Mouse (Mus musculus): ENCODE data around the gene 2610318N02Rik. TPM values are rescaled to one million over a fixed set of nuclear protein-coding genes. Genes with fewer than 3 reads are reported as not detected.
"Not testable (repeated sequence)": the region's sequence is repeated elsewhere in the genome, so short reads cannot be mapped to it uniquely, and the experiment has no call there.

2610318N02Rik gene
- 0.89 and 1.2 TPM in 2 replicates for polyA plus RNA-seq (2012; rRNA removed)

GRCm38 (mm10) chr16:17124871-17125520 lies at the start of gene 2610318N02Rik:
Gene 2610318N02Rik (minus strand): TSS chr16:17125167.
- TF ChIP-seq CTCF (IDR thresholded peaks at IDR 0.05; ENCODE audit: insufficient read depth, low read length), result no peak
- TF ChIP-seq POLR2A (IDR thresholded peaks at IDR 0.05; ENCODE audit: borderline replicate concordance, extremely low read depth, low read depth, low read length), result no peak
- peak; percentile 71 for DNase-seq
- Histone ChIP-seq H3K4me3 (replicated peaks; ENCODE audit: extremely low read depth, low read depth, low read length) (no peak within 1 kb of the TSS), H3K4me1 (ENCODE audit: control insufficient read depth, insufficient read depth, low read length) (no peaks in the 10 kb centered on the region)
- WGBS, result 2% methylated on average over 25 of the region's 25 CpGs

GRCm38 (mm10) chr16:17168049-17168448 lies 43.1 kb upstream of the 2610318N02Rik start:
- WGBS, result 73% methylated on average over 5 of the region's 5 CpGs
- Histone ChIP-seq H3K4me1 (ENCODE audit: control insufficient read depth, insufficient read depth, low read length) (peaks cover 4% of the 10 kb centered on the region; the same call in 1 of the 2 replicates), H3K4me3 (replicated peaks; ENCODE audit: extremely low read depth, low read depth, low read length) (no peak overlapping the region)
- DNase-seq, result no peak
- no peak for TF ChIP-seq CTCF (IDR thresholded peaks at IDR 0.05; ENCODE audit: insufficient read depth, low read length)
- TF ChIP-seq POLR2A (IDR thresholded peaks at IDR 0.05; ENCODE audit: borderline replicate concordance, extremely low read depth, low read depth, low read length), result no peak

- DNase-seq, result no peak
- H3K4me1 ChIP-seq (ENCODE audit: control insufficient read depth, insufficient read depth, low read length), result peaks cover 4% of the 10 kb centered on the region; the same call in 1 of the 2 replicates
- no peak overlapping the region for H3K4me3 ChIP-seq (replicated peaks; ENCODE audit: extremely low read depth, low read depth, low read length)
- TF ChIP-seq CTCF (IDR thresholded peaks at IDR 0.05; ENCODE audit: insufficient read depth, low read length), result no peak
- TF ChIP-seq POLR2A (IDR thresholded peaks at IDR 0.05; ENCODE audit: borderline replicate concordance, extremely low read depth, low read depth, low read length), result no peak
Measured at GRCm38 (mm10) chr16:17167179-17167578, 42.2 kb upstream of the 2610318N02Rik start.

GRCm38 (mm10) chr16:17165478-17165877 lies 40.5 kb upstream of the 2610318N02Rik start:
- H3K4me3 ChIP-seq (replicated peaks; ENCODE audit: extremely low read depth, low read depth, low read length); DNase-seq; H3K4me1 ChIP-seq (ENCODE audit: control insufficient read depth, insufficient read depth, low read length): not testable (repeated sequence)
- 68% methylated on average over 1 of the region's 1 CpGs for WGBS

- WGBS, result 89% methylated on average over 2 of the region's 2 CpGs
- TF ChIP-seq CTCF (IDR thresholded peaks at IDR 0.05; ENCODE audit: insufficient read depth, low read length) (no peak), POLR2A (IDR thresholded peaks at IDR 0.05; ENCODE audit: borderline replicate concordance, extremely low read depth, low read depth, low read length) (no peak)
- H3K4me1 ChIP-seq (ENCODE audit: control insufficient read depth, insufficient read depth, low read length), result no peaks in the 10 kb centered on the region
- no peak overlapping the region for H3K4me3 ChIP-seq (replicated peaks; ENCODE audit: extremely low read depth, low read depth, low read length)
- DNase-seq, result no peak
Measured at GRCm38 (mm10) chr16:17154346-17154745, 29.4 kb upstream of the 2610318N02Rik start.

- no peak for DNase-seq
- Histone ChIP-seq H3K4me3 (replicated peaks; ENCODE audit: extremely low read depth, low read depth, low read length) (no peak overlapping the region), H3K4me1 (ENCODE audit: control insufficient read depth, insufficient read depth, low read length) (peaks cover 10% of the 10 kb centered on the region)
- WGBS, result 94% methylated on average over 4 of the region's 4 CpGs
- TF ChIP-seq CTCF (IDR thresholded peaks at IDR 0.05; ENCODE audit: insufficient read depth, low read length) (no peak), POLR2A (IDR thresholded peaks at IDR 0.05; ENCODE audit: borderline replicate concordance, extremely low read depth, low read depth, low read length) (no peak)
Measured at GRCm38 (mm10) chr16:17151874-17152273, 26.9 kb upstream of the 2610318N02Rik start.

- Histone ChIP-seq H3K4me3 (replicated peaks; ENCODE audit: extremely low read depth, low read depth, low read length) (no peak overlapping the region), H3K4me1 (ENCODE audit: control insufficient read depth, insufficient read depth, low read length) (peaks cover 10% of the 10 kb centered on the region)
- no peak for DNase-seq
- 75% methylated on average over 7 of the region's 7 CpGs for WGBS
- TF ChIP-seq CTCF (IDR thresholded peaks at IDR 0.05; ENCODE audit: insufficient read depth, low read length), result no peak
- TF ChIP-seq POLR2A (IDR thresholded peaks at IDR 0.05; ENCODE audit: borderline replicate concordance, extremely low read depth, low read depth, low read length), result no peak
Measured at GRCm38 (mm10) chr16:17150520-17151258, 25.7 kb upstream of the 2610318N02Rik start.

GRCm38 (mm10) chr16:17148084-17148483 lies 23.1 kb upstream of the 2610318N02Rik start:
- peaks cover 10% of the 10 kb centered on the region for H3K4me1 ChIP-seq (ENCODE audit: control insufficient read depth, insufficient read depth, low read length)
- DNase-seq, result no peak
- TF ChIP-seq POLR2A (IDR thresholded peaks at IDR 0.05; ENCODE audit: borderline replicate concordance, extremely low read depth, low read depth, low read length) (no peak), CTCF (IDR thresholded peaks at IDR 0.05; ENCODE audit: insufficient read depth, low read length) (no peak)
- WGBS, result 28% methylated on average over 16 of the region's 16 CpGs
- H3K4me3 ChIP-seq (replicated peaks; ENCODE audit: extremely low read depth, low read depth, low read length), result no peak overlapping the region

- Histone ChIP-seq H3K4me1 (ENCODE audit: control insufficient read depth, insufficient read depth, low read length) (peaks cover 10% of the 10 kb centered on the region), H3K4me3 (replicated peaks; ENCODE audit: extremely low read depth, low read depth, low read length) (peak overlapping the region; percentile 64)
- 1% methylated on average over 41 of the region's 41 CpGs for WGBS
- DNase-seq, result no peak
- TF ChIP-seq POLR2A (IDR thresholded peaks at IDR 0.05; ENCODE audit: borderline replicate concordance, extremely low read depth, low read depth, low read length) (no peak), CTCF (IDR thresholded peaks at IDR 0.05; ENCODE audit: insufficient read depth, low read length) (no peak)
Measured at GRCm38 (mm10) chr16:17147391-17147929, 22.5 kb upstream of the 2610318N02Rik start.

Measured in lung, adult 2 months (tissue).